Mouse (Mus musculus) myocyte (in vitro differentiated cells): ENCODE data around the gene Cmtm4.

Experiments
- MYOG ChIP-seq, 3 experiments: IDR thresholded peaks; one replicate each; pipeline ENCODE4 v1.6.1; 2011; ENCODE audit warnings: control low read depth in 2 of 3, low read depth in 2 of 3, mild to moderate bottlenecking in 2 of 3; ENCODE audit not compliant: insufficient read length in 2 of 3, control insufficient read depth in 1 of 3, insufficient read depth in 1 of 3
- POLR2A ChIP-seq: IDR thresholded peaks from one replicate; pipeline ENCODE4 v1.6.1; 2011; ENCODE audit warnings: low read depth, mild to moderate bottlenecking, control low read depth, moderate library complexity; ENCODE audit not compliant: insufficient read length
- POLR2AphosphoS2 ChIP-seq: IDR thresholded peaks from one replicate; pipeline ENCODE4 v1.6.1; 2011; ENCODE audit warnings: low read depth, control low read depth; ENCODE audit not compliant: insufficient read length
- TCF12 ChIP-seq: IDR thresholded peaks from one replicate; pipeline ENCODE4 v1.6.1; 2011; ENCODE audit warnings: mild to moderate bottlenecking, control low read depth; ENCODE audit not compliant: poor library complexity, insufficient read depth, severe bottlenecking
- USF1 ChIP-seq: IDR thresholded peaks from one replicate; pipeline ENCODE4 v1.6.1; 2011; ENCODE audit warnings: low read depth, mild to moderate bottlenecking, control low read depth, moderate library complexity

GRCm38 (mm10) chr8:104395703-104396357 is at the start of gene Cmtm4:
- TF ChIP-seq USF1 (no peak), POLR2A (peak; percentile 71), TCF12 (no peak), POLR2AphosphoS2 (peak; percentile 64), MYOG (IDR thresholded peaks at IDR 0.05; ENCODE audit: control insufficient read depth in 1 of 3, insufficient read depth in 1 of 3, insufficient read length in 2 of 3, low read depth in 2 of 3) (no peak)
